Mouse (Mus musculus): ENCODE measurements around the gene Slc25a11. TPM values are rescaled to one million over a fixed set of nuclear protein-coding genes. Genes with fewer than 3 reads are reported as not detected.

The Slc25a11 gene
- total RNA-seq, 2 experiments from 2014 or later, result 115 to 119 TPM

GRCm38 (mm10) chr11:70621972-70622814, 25.1 kb downstream of the Slc25a11 start:
- DNase-seq, result no peak

GRCm38 (mm10) chr11:70619101-70619500, 28.2 kb downstream of the Slc25a11 start, which contains the start of gene Chrne:
TSS of gene Chrne (minus strand) at chr11:70619216.
- DNase-seq, result no peak

- DNase-seq, result no peak
These were observed 31.7 kb downstream of the Slc25a11 start, which contains the start of gene 4930544D05Rik for GRCm38 (mm10) chr11:70615516-70616093. TSS of gene 4930544D05Rik (plus strand) at chr11:70615848.

- peak in 1 of 2 experiments; percentile 47 for DNase-seq
These were observed 32.2 kb downstream of the Slc25a11 start for GRCm38 (mm10) chr11:70615074-70615473.

GRCm38 (mm10) chr11:70612505-70612904, 34.8 kb downstream of the Slc25a11 start:
- DNase-seq, result no peak

GRCm38 (mm10) chr11:70610752-70611151, 36.5 kb downstream of the Slc25a11 start:
- DNase-seq, result no peak

GRCm38 (mm10) chr11:70608381-70609066, 38.8 kb downstream of the Slc25a11 start:
- DNase-seq, result no peak

GRCm38 (mm10) chr11:70607611-70608010, 39.7 kb downstream of the Slc25a11 start:
- no peak for DNase-seq

- DNase-seq, result no peak
These were observed 40.6 kb downstream of the Slc25a11 start for GRCm38 (mm10) chr11:70606717-70607116.

GRCm38 (mm10) chr11:70605024-70605566, 42.2 kb downstream of the Slc25a11 start:
- DNase-seq, result peak in 1 of 2 experiments; percentile 66

- no peak for DNase-seq
These were observed 48.8 kb downstream of the Slc25a11 start for GRCm38 (mm10) chr11:70598451-70598953.

- no peak for DNase-seq
These were observed 50.0 kb downstream of the Slc25a11 start for GRCm38 (mm10) chr11:70597301-70597700.

- no peak for DNase-seq
These were observed 51.2 kb downstream of the Slc25a11 start for GRCm38 (mm10) chr11:70596094-70596493.

GRCm38 (mm10) chr11:70595638-70596037, 51.6 kb downstream of the Slc25a11 start:
- no peak for DNase-seq

- DNase-seq, result no peak
These were observed 52.9 kb downstream of the Slc25a11 start for GRCm38 (mm10) chr11:70594253-70594989.

Other genes with a start within 250 kb of the Slc25a11 start
- 10 to 100 TPM; 33.3 to 36.2 TPM for gene Pelp1, start 237.4 kb downstream of the Slc25a11 start, total RNA-seq (2021)
- 100 to 1,000 TPM; 103 to 112 TPM for gene Arrb2, start 214.8 kb downstream of the Slc25a11 start, total RNA-seq (2021)
- gene Med11, start 195.6 kb downstream of the Slc25a11 start, total RNA-seq (2021), result 10 to 100 TPM; 13.2 to 17.3 TPM
- gene Zmynd15, start 188.0 kb downstream of the Slc25a11 start, total RNA-seq (2021), result under 1 TPM; 0.25 to 0.46 TPM
- under 1 TPM; 0.68 to 0.97 TPM for gene Cxcl16, start 187.5 kb downstream of the Slc25a11 start, total RNA-seq (2021)
- gene Tm4sf5, start 142.2 kb downstream of the Slc25a11 start, total RNA-seq (2021), result not detected
- gene Vmo1, start 132.9 kb downstream of the Slc25a11 start, total RNA-seq (2021), result not detected
- gene Gltpd2, start 128.3 kb downstream of the Slc25a11 start, total RNA-seq (2021), result not detected
- gene Psmb6, start 122.1 kb downstream of the Slc25a11 start, total RNA-seq (2021), result 100 to 1,000 TPM; 174 to 193 TPM
- gene Gm40193, start 114.5 kb downstream of the Slc25a11 start, total RNA-seq (2021), result not detected
- gene Pld2, start 107.4 kb downstream of the Slc25a11 start, total RNA-seq (2021), result 10 to 100 TPM; 17.5 to 17.7 TPM
- gene Mink1, start 84.6 kb downstream of the Slc25a11 start, total RNA-seq (2021), result 100 to 1,000 TPM; 448 to 494 TPM
- gene 4930544D05Rik, start 31.6 kb downstream of the Slc25a11 start, total RNA-seq (2021), result 1 to 10 TPM; 1.2 to 1.7 TPM
- not detected for gene Chrne, start 28.3 kb downstream of the Slc25a11 start, total RNA-seq (2021)
- gene Gp1ba, start 8.4 kb downstream of the Slc25a11 start, total RNA-seq (2021), result not detected
- 10 to 100 TPM; 85.6 to 88.0 TPM for gene Rnf167, start 244 bp downstream of the Slc25a11 start, total RNA-seq (2021)
- 100 to 1,000 TPM; 346 to 373 TPM for gene Pfn1, start 7.2 kb upstream of the Slc25a11 start, total RNA-seq (2021)
- gene Eno3, start 9.7 kb upstream of the Slc25a11 start, total RNA-seq (2021), result 1 to 10 TPM; 5.2 to 7.4 TPM
- gene Spag7, start 21.9 kb upstream of the Slc25a11 start, total RNA-seq (2021), result 10 to 100 TPM; 48.2 to 50.8 TPM
- gene Camta2, start 40.6 kb upstream of the Slc25a11 start, total RNA-seq (2021), result 100 to 1,000 TPM; 362 to 388 TPM
- gene Inca1, start 52.7 kb upstream of the Slc25a11 start, total RNA-seq (2021), result 1 to 10 TPM; 3.0 to 3.5 TPM
- 10 to 100 TPM; 75.2 to 83.8 TPM for gene Kif1c, start 53.1 kb upstream of the Slc25a11 start, total RNA-seq (2021)
- gene Zfp3, start 116.7 kb upstream of the Slc25a11 start, total RNA-seq (2021), result 10 to 100 TPM; 21.9 to 23.2 TPM
- not detected for gene Scimp, start 165.1 kb upstream of the Slc25a11 start, total RNA-seq (2021)
- gene Rabep1, start 197.3 kb upstream of the Slc25a11 start, total RNA-seq (2021), result 100 to 1,000 TPM; 126 to 128 TPM